Mouse (Mus musculus) ES-Bruce4 (cell line): Measurements from ENCODE around the gene Chrm2.

Experiments
- EP300 ChIP-seq: IDR thresholded peaks from 2 replicates; pipeline ENCODE4 v1.6.1; 2011; ENCODE audit warnings: low read depth, low read length; ENCODE audit not compliant: insufficient read depth
- POLR2A ChIP-seq: IDR thresholded peaks from one replicate; pipeline ENCODE4 v1.8.1; 2011; ENCODE audit warnings: low read length; ENCODE audit not compliant: insufficient read depth

DNA sequence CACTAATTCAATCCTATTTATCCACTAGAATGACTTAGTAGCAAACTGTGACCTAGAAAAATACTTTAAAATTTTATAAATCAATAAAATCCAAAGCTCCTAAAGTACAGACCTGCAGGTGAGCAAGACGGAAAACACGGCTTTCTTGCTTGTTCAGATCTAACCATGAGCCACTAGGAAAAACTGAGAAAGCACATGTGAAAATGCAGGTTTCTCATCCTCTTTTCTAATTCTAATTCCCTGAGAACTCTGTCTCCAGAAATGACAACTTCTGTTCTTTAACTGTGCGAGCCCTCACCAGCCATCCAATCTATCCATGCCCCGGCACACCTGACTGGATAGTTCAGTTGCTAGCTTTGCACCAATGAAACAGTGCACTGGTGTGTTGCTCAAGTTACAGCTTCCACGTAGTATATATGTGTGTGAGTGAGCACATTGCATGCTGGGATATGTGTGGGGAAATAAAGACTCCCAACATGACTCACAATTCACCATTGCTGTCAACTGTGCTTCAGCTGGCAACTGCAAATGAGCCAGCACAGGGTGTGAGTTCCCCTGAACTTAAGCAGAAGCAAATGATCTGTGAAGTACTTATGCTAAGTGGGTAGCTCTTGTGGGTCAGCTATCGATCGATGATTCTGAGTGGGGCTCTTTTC is 119.3 kb downstream of the Chrm2 start:
- no peak for TF ChIP-seq EP300
- no peak for TF ChIP-seq POLR2A
